10 mouse cellular contexts compared by ENCODE assay signal in genomic region chr9:66886818-66887217, GRCm38 (mm10). TPM values are rescaled to one million over a fixed set of nuclear protein-coding genes. Genes with fewer than 3 reads are reported as not detected.
DNase-seq lines count a peak whose midpoint lies in the region; ATAC-seq and TF ChIP-seq lines count a peak whose summit lies in the region.
"Had no signal": no experiment of that assay in that cellular context is flagged by ENCODE, and none has a peak within 500 bp of the region (broad histone marks: within the 10 kb centered on the region; RNA-seq: fewer than 3 reads in every experiment).

No protein-coding gene starts in this region.

- H3K4me2 ChIP-seq in lung, embryonic 14.5 days = no peak overlapping the region
- H3K4me2 ChIP-seq: limb, embryonic 12.5 days had no signal

- peak; percentile 22 for DNase-seq in lung, embryonic 14.5 days
- no peak for DNase-seq in lung, postnatal 14 days
- DNase-seq in induced T-regulatory cell, adult 2 months (ENCODE audit: low read depth) = peak; percentile 26
- DNase-seq in left cerebral cortex, adult 8-10 months (ENCODE audit: low spot score in 2 of 2) = no peak
- no peak for DNase-seq in right cerebral cortex, adult 2 months (ENCODE audit: low spot score in 2 of 2)
- DNase-seq in layer of hippocampus, postnatal 25 days (ENCODE audit: extremely low spot score in 1 of 2, low spot score in 1 of 2) = no peak
- DNase-seq: kidney, postnatal 4 days had no signal

- H3K27me3 ChIP-seq in lung, embryonic 14.5 days (ENCODE audit: insufficient read depth, low read length) = no peaks in the 10 kb centered on the region
- H3K27me3 ChIP-seq: limb, embryonic 12.5 days had no signal

- no peaks in the 10 kb centered on the region for H3K9me3 ChIP-seq in lung, embryonic 14.5 days (ENCODE audit: low read depth, low read length)
- H3K9me3 ChIP-seq: limb, embryonic 12.5 days had no signal

- H3K4me1 ChIP-seq in lung, embryonic 14.5 days (ENCODE audit: insufficient read depth) = 0 out of 2 replicates have a peak, but pooled peaks cover 8% of the 10 kb centered on the region

- H3K36me3 ChIP-seq in lung, embryonic 14.5 days (ENCODE audit: insufficient read depth) = no peaks in the 10 kb centered on the region
- H3K36me3 ChIP-seq: limb, embryonic 12.5 days had no signal

- H3K27ac ChIP-seq in lung, embryonic 14.5 days (ENCODE audit: low read depth) = no peak overlapping the region
- H3K27ac ChIP-seq: limb, embryonic 12.5 days had no signal

- no peak for TF ChIP-seq CTCF in lung, embryonic 14.5 days (IDR thresholded peaks at IDR 0.05; ENCODE audit: low read depth)

- 83% methylated on average over 6 of the region's 6 CpGs for WGBS in lung, embryonic 14.5 days

- H3K9ac ChIP-seq in lung, embryonic 14.5 days = no peak overlapping the region
- H3K9ac ChIP-seq: limb, embryonic 12.5 days had no signal

- no peak; the same call in 1 of the 2 replicates for ATAC-seq in lung, embryonic 14.5 days (ENCODE audit: insufficient read depth)
- ATAC-seq in granulocyte monocyte progenitor cell, adult 5-6 weeks (replicated peaks; ENCODE audit: poor library complexity, severe bottlenecking) = peak; percentile 70
- ATAC-seq in megakaryocyte progenitor cell, adult 5-6 weeks (replicated peaks; ENCODE audit: poor library complexity) = peak; percentile 61

- H3K4me3 ChIP-seq in lung, embryonic 14.5 days (ENCODE audit: low read depth, low read length) = no peak overlapping the region
- H3K4me3 ChIP-seq: limb, embryonic 12.5 days had no signal

RNA-seq across cellular contexts. Expression of gene Rab8b, which starts 32.7 kb away (rescaled TPM):
- 29.9 and 35.0 TPM in 2 replicates for polyA plus RNA-seq in lung, embryonic 14.5 days (2014; fragmentation: Nextera tagmentation; extraction: Ambion mirVana)
- 37.5 and 39.6 TPM in 2 replicates for total RNA-seq in granulocyte monocyte progenitor cell, adult 5-6 weeks (2014; fragmentation: Nextera tagmentation)
- total RNA-seq in granulocyte monocyte progenitor cell, adult 5-6 weeks (2017) = 75.2 and 76.0 TPM in 2 replicates
- 45.6 and 48.8 TPM in 2 replicates for total RNA-seq in megakaryocyte progenitor cell, adult 5-6 weeks (2015)
- 78.3 and 81.2 TPM in 2 replicates for total RNA-seq in megakaryocyte progenitor cell, adult 5-6 weeks (2017)
- 10 to 100 TPM; 29.6 to 31.7 (median 30.3) TPM for total RNA-seq in left cerebral cortex, adult 8-10 months (2022)
- total RNA-seq in layer of hippocampus, postnatal 25 days (2021) = 10 to 100 TPM; 40.7 to 46.4 TPM

RNA-seq across cellular contexts. Expression of gene Aph1c, which starts 52.3 kb away (rescaled TPM):
- 3.6 and 4.0 TPM in 2 replicates for polyA plus RNA-seq in lung, embryonic 14.5 days (2014; fragmentation: Nextera tagmentation; extraction: Ambion mirVana)
- total RNA-seq in granulocyte monocyte progenitor cell, adult 5-6 weeks (2014; fragmentation: Nextera tagmentation) = 3.8 and 9.0 TPM in 2 replicates
- total RNA-seq in granulocyte monocyte progenitor cell, adult 5-6 weeks (2017) = 1.9 and 4.9 TPM in 2 replicates
- total RNA-seq in megakaryocyte progenitor cell, adult 5-6 weeks (2015) = 4.1 and 7.4 TPM in 2 replicates
- total RNA-seq in megakaryocyte progenitor cell, adult 5-6 weeks (2017) = 0.96 and 3.0 TPM in 2 replicates
- total RNA-seq in left cerebral cortex, adult 8-10 months (2022) = 10 to 100 TPM in 1 of 4 experiments, 1 to 10 TPM in 3; 5.8 to 10.5 (median 8.4) TPM
- total RNA-seq in layer of hippocampus, postnatal 25 days (2021) = 1 to 10 TPM; 6.5 to 8.0 TPM

RNA-seq across cellular contexts. Expression of gene Rps27l, which starts 59.1 kb away (rescaled TPM):
- 656 and 719 TPM in 2 replicates for polyA plus RNA-seq in lung, embryonic 14.5 days (2014; fragmentation: Nextera tagmentation; extraction: Ambion mirVana)
- total RNA-seq in granulocyte monocyte progenitor cell, adult 5-6 weeks (2014; fragmentation: Nextera tagmentation) = 960 and 1,103 TPM in 2 replicates
- total RNA-seq in granulocyte monocyte progenitor cell, adult 5-6 weeks (2017) = 140 and 187 TPM in 2 replicates
- 550 and 649 TPM in 2 replicates for total RNA-seq in megakaryocyte progenitor cell, adult 5-6 weeks (2015)
- total RNA-seq in megakaryocyte progenitor cell, adult 5-6 weeks (2017) = 166 and 174 TPM in 2 replicates
- total RNA-seq in left cerebral cortex, adult 8-10 months (2022) = 10 to 100 TPM; 32.7 to 44.1 (median 37.2) TPM
- 10 to 100 TPM; 36.7 to 44.4 TPM for total RNA-seq in layer of hippocampus, postnatal 25 days (2021)

Comparison
In these comparisons a context has a peak if more than half of its experiments do, and no peak if none do; other contexts are left out.
1. DNase-seq: peak in lung, embryonic 14.5 days (single experiment) and induced T-regulatory cell, adult 2 months (single experiment); none in lung, postnatal 14 days (single experiment), left cerebral cortex, adult 8-10 months (0 of 2), right cerebral cortex, adult 2 months (0 of 2) and layer of hippocampus, postnatal 25 days (0 of 2).